Comparison of ENCODE assay signal across 32 mouse cellular contexts in the genomic region with DNA sequence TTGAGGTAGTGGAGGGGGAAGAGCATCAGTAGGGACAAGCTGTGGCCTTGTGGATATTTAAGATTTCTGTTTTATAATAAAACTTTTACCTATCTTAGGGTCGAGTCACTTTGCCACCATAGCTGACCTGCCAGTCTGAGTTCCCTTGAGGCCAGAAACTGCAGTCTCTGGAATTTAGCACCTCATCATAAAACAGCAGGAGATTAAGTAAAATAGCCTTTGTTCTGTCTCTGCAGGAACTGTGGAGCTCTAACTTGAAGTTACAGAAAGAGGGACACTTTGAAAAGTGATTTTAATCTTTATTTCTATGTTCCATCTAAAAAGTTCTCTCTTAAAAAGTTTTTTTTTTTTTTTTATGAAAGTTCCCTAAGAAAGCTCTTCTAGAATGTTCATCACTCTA.
"Had no signal": no experiment of that assay in that cellular context is flagged by ENCODE, and none has a peak within 500 bp of the region (broad histone marks: within the 10 kb centered on the region; RNA-seq: fewer than 3 reads in every experiment).

No protein-coding gene starts in this region.

- H3K36me3 ChIP-seq: limb, embryonic 10.5 days; limb, embryonic 12.5 days; limb, embryonic 13.5 days; limb, embryonic 15.5 days; liver, embryonic 12.5 days; liver, embryonic 13.5 days; liver, embryonic 15.5 days; lung, embryonic 15.5 days; midbrain, embryonic 10.5 days; midbrain, embryonic 12.5 days; midbrain, embryonic 13.5 days; midbrain, embryonic 15.5 days; neural tube, embryonic 12.5 days had no signal

- H3K4me2 ChIP-seq: limb, embryonic 12.5 days; limb, embryonic 13.5 days; limb, embryonic 15.5 days; liver, embryonic 11.5 days; liver, embryonic 12.5 days; liver, embryonic 13.5 days; liver, embryonic 15.5 days; lung, embryonic 14.5 days; lung, embryonic 15.5 days; midbrain, embryonic 11.5 days; midbrain, embryonic 12.5 days; midbrain, embryonic 13.5 days; midbrain, embryonic 15.5 days; neural tube, embryonic 12.5 days had no signal

- H3K4me3 ChIP-seq: limb, embryonic 10.5 days; limb, embryonic 12.5 days; limb, embryonic 13.5 days; limb, embryonic 15.5 days; liver, embryonic 12.5 days; liver, embryonic 13.5 days; liver, embryonic 15.5 days; lung, embryonic 15.5 days; megakaryocyte, embryonic 14.5 days; midbrain, embryonic 10.5 days; midbrain, embryonic 12.5 days; midbrain, embryonic 13.5 days; midbrain, embryonic 15.5 days; myocyte; neural tube, embryonic 12.5 days had no signal

- ATAC-seq: liver, embryonic 12.5 days; liver, postnatal 0 days; lung, postnatal 0 days; midbrain, embryonic 13.5 days; midbrain, embryonic 15.5 days; midbrain, embryonic 16.5 days had no signal

- H3K4me1 ChIP-seq: limb, embryonic 10.5 days; limb, embryonic 12.5 days; limb, embryonic 13.5 days; limb, embryonic 15.5 days; liver, embryonic 12.5 days; liver, embryonic 13.5 days; liver, embryonic 15.5 days; lung, embryonic 15.5 days; megakaryocyte, embryonic 14.5 days; midbrain, embryonic 10.5 days; midbrain, embryonic 12.5 days; midbrain, embryonic 13.5 days; midbrain, embryonic 15.5 days; neural tube, embryonic 12.5 days had no signal

- H3K9me3 ChIP-seq: limb, embryonic 10.5 days; limb, embryonic 12.5 days; limb, embryonic 13.5 days; limb, embryonic 15.5 days; liver, embryonic 12.5 days; liver, embryonic 13.5 days; liver, embryonic 15.5 days; lung, embryonic 15.5 days; megakaryocyte, embryonic 14.5 days; midbrain, embryonic 10.5 days; midbrain, embryonic 12.5 days; midbrain, embryonic 13.5 days; midbrain, embryonic 15.5 days; neural tube, embryonic 12.5 days had no signal

- H3K27ac ChIP-seq: limb, embryonic 10.5 days; limb, embryonic 12.5 days; limb, embryonic 13.5 days; limb, embryonic 15.5 days; liver, embryonic 12.5 days; liver, embryonic 13.5 days; liver, embryonic 14.5 days; liver, embryonic 15.5 days; lung, embryonic 15.5 days; macrophage; midbrain, embryonic 10.5 days; midbrain, embryonic 12.5 days; midbrain, embryonic 13.5 days; midbrain, embryonic 15.5 days; neural tube, embryonic 12.5 days had no signal

- H3K27me3 ChIP-seq: limb, embryonic 12.5 days; limb, embryonic 13.5 days; limb, embryonic 15.5 days; liver, embryonic 12.5 days; liver, embryonic 13.5 days; liver, embryonic 15.5 days; lung, embryonic 15.5 days; megakaryocyte, embryonic 14.5 days; midbrain, embryonic 12.5 days; midbrain, embryonic 13.5 days; midbrain, embryonic 15.5 days; neural tube, embryonic 12.5 days had no signal

- H3K9ac ChIP-seq: limb, embryonic 12.5 days; limb, embryonic 13.5 days; limb, embryonic 15.5 days; liver, embryonic 12.5 days; liver, embryonic 13.5 days; liver, embryonic 14.5 days; liver, embryonic 15.5 days; liver, postnatal 0 days; lung, embryonic 14.5 days; lung, embryonic 15.5 days; midbrain, embryonic 12.5 days; midbrain, embryonic 13.5 days; midbrain, embryonic 15.5 days; neural tube, embryonic 12.5 days had no signal

- DNase-seq: left cerebral cortex, postnatal 4 days; liver; liver, embryonic 13.5 days; liver, postnatal 0 days; lung, adult 18-20 months; lung, adult 2 months; lung, embryonic 14.5 days; lung, postnatal 10 days; lung, postnatal 14 days; lung, postnatal 36 days; lung, postnatal 4 days; midbrain, embryonic 14.5 days had no signal
